Mouse (Mus musculus) adrenal gland, adult 10 weeks (tissue): Measurements from ENCODE around the gene Senp5. TPM values are rescaled to one million over a fixed set of nuclear protein-coding genes. Genes with fewer than 3 reads are reported as not detected.

ENCODE experiments used
- polyA plus RNA-seq: library from polyadenylated mRNA; stranded (reverse); fragments of 350-450 nt; fragmentation: Illumina TruSeq; extraction: RNeasy Lipid Tissue Mini Kit (QIAGEN cat#74804); gene quantifications from one replicate; pipeline ENCODE4 v1.2.3, GENCODE M21; 2014; ENCODE audit warnings: low read depth, low replicate concordance

Gene Senp5
- 43.8 TPM for polyA plus RNA-seq

GRCm38 (mm10) chr16:32002509-32003477, at the start of gene Senp5:
Senp5 (minus strand) TSS chr16:32003287.

GRCm38 (mm10) chr16:31948345-31948774, 54.7 kb downstream of the Senp5 start, which contains the start of the genes 0610012G03Rik and Ncbp2:
0610012G03Rik (minus strand) TSS chr16:31948494.
Ncbp2 (plus strand) TSS chr16:31948513.

GRCm38 (mm10) chr16:31933751-31934549, 69.1 kb downstream of the Senp5 start, which contains the start of gene Pigz:
Pigz (plus strand) TSS chr16:31933851.

Other genes with a start within 250 kb of the Senp5 start
- gene Meltf, start 124.5 kb downstream of the Senp5 start, polyA plus RNA-seq: not detected
- gene Pigz, start 69.4 kb downstream of the Senp5 start, polyA plus RNA-seq: not detected
- 4.3 TPM for gene 0610012G03Rik, start 54.8 kb downstream of the Senp5 start, polyA plus RNA-seq
- gene Ncbp2, start 54.8 kb downstream of the Senp5 start, polyA plus RNA-seq: 105 TPM
- gene Pak2, start 76.1 kb upstream of the Senp5 start, polyA plus RNA-seq: 116 TPM
- 64.9 TPM for gene Pigx, start 96.5 kb upstream of the Senp5 start, polyA plus RNA-seq
- 20.6 TPM for gene Cep19, start 96.5 kb upstream of the Senp5 start, polyA plus RNA-seq
- gene Nrros, start 162.3 kb upstream of the Senp5 start, polyA plus RNA-seq: 1.0 TPM
- not detected for gene Bex6, start 176.5 kb upstream of the Senp5 start, polyA plus RNA-seq
- gene Fbxo45, start 243.9 kb upstream of the Senp5 start, polyA plus RNA-seq: 41.3 TPM
- gene Wdr53, start 243.9 kb upstream of the Senp5 start, polyA plus RNA-seq: 7.4 TPM